Mouse (Mus musculus): ENCODE results near the gene Sumo1. TPM values are rescaled to one million over a fixed set of nuclear protein-coding genes. Genes with fewer than 3 reads are reported as not detected.

The Sumo1 gene
- total RNA-seq, 2 experiments from 2014 or later = 60.7 to 62.3 TPM

DNA sequence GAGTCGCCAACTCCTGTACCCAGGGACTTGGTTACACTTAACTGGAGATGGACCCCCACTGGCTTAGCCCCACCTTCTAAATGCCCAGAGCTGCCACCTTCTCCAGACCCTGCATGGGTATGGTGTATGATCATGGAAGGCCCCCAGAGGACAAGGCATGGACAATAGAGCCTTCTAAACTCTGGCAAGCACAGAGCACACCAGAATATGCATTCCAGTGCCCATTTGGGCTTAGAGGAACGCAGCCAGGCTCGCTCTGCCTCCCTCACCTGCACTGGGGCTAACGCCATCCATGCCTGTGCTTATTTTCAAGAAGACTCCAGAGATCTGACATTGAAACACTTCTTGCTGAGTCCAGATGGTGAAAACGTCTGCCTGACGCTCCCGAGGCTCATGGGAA lies 104.4 kb downstream of the Sumo1 start:
- intact Hi-C loops (cut with DNase I) = no loop called here
- no peak for DNase-seq

DNA sequence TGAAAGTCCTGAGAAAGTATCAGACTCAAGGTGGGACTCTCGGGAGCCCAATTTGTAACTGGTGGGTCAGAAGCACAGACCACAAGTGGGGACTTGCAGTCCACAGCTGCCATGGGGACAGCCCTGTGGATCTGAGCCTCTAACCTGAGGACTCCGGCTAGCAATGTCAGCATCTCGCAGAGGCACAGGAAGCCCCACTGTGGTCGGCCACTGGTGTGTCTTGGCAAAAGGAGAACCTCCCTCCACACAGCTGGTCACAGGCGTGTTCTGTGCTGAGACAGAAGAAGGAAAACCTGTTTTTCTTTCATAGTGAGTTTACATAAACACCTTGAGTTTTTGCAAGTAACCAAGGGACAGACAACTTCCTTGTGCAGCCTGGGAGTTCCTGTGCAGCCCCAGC lies 104.8 kb downstream of the Sumo1 start:
- intact Hi-C loops (cut with DNase I) = no loop called here
- DNase-seq = no peak

DNA sequence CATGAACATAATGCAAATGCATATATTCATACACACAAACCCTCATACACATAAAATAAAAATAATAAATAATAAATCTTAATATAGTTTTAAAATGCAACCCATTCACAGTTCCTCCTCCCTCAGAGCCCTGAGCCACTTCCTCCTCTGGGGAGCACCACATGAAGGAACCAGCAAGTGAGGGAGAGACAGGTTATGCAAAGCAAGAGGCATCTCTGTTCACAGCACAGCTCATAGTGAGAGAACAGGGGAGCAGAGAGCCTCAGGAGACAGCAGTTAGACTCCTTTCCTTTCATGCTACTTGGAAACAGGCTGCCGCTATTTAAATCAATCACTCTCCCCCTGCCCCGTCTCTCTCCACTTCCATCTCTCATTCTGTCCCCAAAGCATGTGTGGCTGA lies 107.1 kb downstream of the Sumo1 start:
- intact Hi-C loops (cut with DNase I) = no loop called here
- no peak for DNase-seq

DNA sequence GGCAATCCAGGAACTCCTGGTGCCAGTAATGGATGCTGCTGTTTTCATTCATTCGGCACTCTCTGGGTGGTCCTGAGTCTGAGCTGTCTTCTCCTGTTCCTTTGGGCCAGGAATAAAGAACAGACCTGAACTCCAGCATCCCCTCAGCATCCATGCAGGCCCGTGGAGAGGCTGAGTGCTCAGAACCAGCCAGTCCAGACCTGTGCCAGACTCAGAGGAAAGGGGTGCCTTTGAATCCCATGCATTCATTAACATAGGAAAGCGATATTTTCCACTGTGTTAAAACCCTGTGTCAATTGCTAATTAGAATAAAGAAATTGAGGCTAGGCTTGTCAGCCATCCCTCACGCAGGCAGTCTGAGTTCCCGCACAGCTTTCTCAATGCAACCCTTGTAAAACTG lies 116.9 kb downstream of the Sumo1 start:
- intact Hi-C loops (cut with DNase I) = no loop called here
- no peak for DNase-seq

DNA sequence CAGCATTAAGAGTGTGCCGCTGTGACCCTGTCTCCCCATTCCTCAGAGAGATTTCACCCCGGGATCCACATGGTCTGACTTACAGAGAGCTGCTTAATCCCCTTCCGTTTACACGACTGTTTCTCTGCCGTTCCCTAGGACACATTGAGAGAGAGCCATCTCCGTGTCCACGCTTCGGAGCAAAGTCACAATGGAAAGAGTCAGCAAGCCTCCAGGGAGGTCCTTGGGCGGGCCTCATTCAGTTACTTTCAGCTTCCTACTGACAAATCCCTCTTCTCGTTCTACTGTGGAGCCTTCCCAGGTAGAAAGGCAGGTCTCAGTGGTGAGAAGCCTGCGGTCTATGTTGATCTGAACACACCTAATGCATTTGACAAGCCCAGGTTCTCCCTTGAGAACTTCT lies 119.6 kb downstream of the Sumo1 start:
- intact Hi-C loops (cut with DNase I) = no loop called here
- DNase-seq = peak in 1 of 2 experiments; percentile 8

DNA sequence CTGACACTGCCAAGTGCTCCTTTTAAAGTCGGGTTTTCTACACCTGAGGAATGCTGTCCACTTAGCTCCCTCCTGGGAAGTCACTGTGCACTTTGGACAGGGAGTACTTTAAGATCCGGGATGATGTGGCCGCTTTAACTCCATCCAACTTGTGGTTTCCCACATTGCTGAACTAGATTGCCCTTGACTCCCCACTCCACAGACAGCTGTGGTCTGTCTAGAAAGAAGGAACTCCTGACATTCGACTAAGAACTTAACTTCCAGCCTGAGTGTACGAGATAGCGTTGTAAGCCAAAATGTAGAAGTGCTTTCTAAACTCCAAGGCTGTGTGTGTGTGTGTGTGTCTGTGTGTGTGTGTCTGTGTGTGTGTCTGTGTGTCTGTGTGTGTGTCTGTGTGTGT lies 120.4 kb downstream of the Sumo1 start:
- DNase-seq = peak in 1 of 2 experiments; percentile 2
- intact Hi-C loops (cut with DNase I) = no loop called here

DNA sequence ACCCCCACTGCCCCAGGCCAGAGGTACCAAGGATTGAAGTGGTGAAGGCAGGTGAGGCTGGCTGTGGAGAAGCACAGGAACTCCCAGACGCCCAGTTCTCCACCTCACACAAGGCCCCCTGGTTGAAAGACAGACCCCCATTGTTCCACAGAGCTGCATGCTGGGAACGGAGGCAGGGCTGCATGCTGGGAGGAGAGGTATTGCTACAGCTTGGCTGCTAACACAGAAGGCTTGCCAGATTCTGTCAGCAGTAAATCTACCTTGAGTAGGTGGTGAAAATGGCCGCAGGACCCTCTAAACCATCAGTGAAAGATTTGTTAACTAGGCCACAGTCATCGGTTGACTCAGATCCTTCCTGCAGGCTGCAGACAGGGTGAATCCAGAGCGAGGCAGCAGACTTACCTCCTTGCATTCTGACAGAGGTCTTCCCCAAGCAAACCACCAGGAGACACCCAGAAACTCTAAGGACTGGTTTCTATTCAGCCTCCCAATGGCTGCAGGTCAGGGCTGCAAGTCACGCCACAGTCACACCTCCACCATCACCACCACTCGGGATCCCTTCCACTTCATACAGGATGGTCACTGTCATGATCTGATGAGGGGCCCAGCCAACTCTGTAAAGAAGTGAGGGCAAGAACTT lies 121.5 kb downstream of the Sumo1 start:
- DNase-seq = no peak
- intact Hi-C loops (cut with DNase I) = no loop called here

DNA sequence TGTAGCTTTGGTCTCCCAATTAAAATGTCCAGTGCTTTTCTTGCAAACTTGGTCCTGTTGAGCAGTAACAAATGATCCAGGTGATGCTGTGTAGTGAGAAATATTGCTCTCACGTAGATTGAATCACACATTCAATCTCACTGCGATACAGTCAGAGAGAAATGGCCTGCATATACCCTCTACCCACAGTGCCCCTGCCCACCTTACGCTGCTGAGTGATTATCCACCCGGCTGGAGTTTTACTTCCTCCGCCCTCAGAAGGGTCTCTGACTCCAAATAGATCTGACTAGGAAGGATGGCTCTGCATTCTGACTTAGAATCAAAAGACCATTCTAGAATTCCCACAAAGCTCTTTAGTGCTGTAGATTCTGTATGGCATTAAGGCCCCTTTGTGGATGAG lies 122.1 kb downstream of the Sumo1 start:
- intact Hi-C loops (cut with DNase I) = no loop called here
- DNase-seq = no peak

DNA sequence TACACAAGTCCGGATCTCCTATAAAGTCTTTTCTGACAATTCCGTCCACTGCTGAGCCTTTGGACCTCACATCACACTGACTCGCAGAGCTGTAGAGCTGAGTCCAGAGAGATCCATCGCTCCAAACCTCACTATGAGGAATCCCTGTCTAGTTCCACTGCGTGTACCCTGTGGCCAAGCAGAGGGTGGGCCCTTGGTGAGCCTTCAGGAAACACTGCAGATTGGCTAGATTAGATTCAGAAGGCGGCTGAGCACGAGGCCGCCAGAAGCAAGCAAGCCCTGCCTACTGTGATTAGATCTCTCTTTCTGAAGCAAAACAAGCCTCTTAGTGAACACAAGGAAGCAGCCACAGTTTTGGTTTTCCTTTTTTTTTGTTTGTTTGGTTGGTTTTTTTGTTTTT lies 126.7 kb downstream of the Sumo1 start:
- no peak for DNase-seq
- intact Hi-C loops (cut with DNase I) = no loop called here

DNA sequence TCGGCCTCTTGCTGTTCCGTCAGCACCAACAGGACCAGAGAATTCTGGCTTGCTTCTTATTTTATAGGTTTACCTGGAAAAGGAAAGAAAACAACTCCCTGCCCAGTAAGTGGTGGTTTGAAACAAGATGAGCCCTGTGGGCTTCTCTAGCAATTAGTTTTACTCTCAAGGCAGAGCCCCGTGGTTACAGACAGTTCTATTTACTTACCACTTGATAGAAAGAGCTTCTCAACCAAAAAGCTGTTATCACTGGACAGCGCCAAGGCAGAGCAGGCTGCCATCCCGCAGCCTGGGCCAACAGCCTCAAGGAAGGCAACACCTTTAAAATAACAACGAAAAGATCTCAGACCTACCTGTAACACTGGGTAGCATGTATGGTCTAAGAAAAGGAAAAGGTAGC lies 128.4 kb downstream of the Sumo1 start:
- intact Hi-C loops (cut with DNase I) = no loop called here
- DNase-seq = no peak

DNA sequence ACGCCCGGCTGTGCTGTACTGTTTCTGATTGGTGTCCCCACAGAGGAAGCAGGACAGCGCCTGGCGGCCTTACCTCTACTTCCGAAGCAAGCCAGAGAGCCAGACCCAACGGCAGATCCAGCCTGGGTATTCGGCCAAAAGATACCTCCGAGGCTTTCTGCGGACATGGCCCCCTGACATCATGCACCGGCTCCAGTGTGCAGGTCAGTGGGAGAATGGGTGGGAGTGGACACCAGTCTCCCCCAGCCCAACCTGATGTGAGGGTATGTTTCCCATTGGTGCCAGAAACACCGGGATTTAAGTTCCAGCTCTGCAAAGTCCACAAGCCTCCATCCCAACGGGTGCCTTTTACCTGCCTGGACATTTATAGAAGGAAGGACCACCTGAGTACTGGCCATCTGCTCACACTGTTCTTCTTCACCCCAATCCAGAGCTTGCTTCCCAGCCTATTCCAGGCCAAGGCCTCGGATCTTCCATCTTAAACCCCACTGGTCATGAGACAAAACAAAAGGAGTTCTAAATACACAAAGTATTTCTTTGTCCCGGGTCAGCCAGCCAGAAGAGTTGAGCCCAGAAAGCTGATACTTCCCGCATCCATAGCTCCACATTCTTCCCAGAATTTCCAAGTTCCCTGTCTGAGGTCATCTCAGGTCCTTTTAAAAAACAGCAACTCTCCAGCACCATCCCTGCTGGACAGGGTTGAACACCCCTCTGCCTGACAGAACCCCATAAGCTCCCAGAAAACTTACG lies 129.2 kb downstream of the Sumo1 start:
- intact Hi-C loops (cut with DNase I) = no loop called here
- DNase-seq = no peak

DNA sequence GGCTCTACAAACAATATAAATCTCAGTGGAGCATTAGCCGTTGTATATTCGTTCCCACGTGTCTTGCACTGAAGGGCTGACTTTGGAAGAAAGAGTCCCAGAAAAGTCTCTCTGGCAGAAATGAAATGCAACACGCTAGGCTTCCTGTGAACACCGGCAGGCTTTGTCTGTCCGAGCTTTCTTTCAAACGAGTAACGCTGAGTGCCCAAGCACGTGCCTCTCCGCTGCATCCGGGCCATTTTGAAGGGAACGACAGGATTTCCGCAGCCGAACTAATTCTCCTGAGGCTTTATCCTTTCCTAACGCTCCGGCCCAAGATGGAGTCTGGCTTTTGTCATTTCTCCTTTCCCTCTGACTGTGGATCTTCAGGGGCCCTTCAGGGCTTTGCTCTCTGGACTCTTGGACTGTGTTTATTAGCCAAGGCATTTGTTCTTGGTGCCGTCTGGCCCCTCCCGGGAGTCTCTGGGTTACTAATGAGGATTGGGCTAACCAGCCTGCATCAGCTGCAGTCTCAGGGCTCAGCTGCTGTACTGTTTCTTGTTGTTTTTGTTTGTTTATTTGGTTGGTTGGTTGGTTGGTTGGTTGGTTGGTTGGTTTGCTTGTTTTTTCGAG lies 130.0 kb downstream of the Sumo1 start:
- intact Hi-C loops (cut with DNase I) = no loop called here
- no peak for DNase-seq

DNA sequence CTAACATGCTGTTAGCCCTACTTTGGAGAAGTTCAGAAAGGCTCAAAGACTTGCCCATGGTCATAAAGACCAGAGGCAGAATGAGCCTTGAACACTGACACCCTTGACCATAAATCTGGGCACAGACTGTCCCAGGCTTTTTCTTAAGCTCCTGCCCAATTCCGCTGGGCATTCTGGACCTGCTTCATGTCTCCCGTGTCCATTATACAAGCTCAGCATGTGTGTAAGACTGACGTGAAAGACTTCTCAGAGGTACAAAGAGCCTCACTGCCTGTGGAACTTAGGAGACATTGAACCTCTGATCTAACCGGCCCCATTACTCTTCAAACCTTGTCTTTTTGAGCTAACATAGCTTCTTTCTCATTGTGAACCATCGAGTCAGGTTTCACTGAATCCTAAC lies 132.3 kb downstream of the Sumo1 start:
- intact Hi-C loops (cut with DNase I) = no loop called here

More for the DNA sequence above, 132.3 kb downstream of the Sumo1 start:
- no peak for DNase-seq

Other genes starting within 250 kb of the Sumo1 start
- 1 to 10 TPM; 6.6 to 7.8 TPM for gene Fzd7, start 188.4 kb downstream of the Sumo1 start, total RNA-seq (2021)
- gene Gm973, start 154.6 kb downstream of the Sumo1 start, total RNA-seq (2021) = under 1 TPM in 1 of 2 experiments, not detected in 1; 0.28 TPM
- gene Nop58, start 14.1 kb upstream of the Sumo1 start, total RNA-seq (2021) = 10 to 100 TPM; 24.0 to 32.1 TPM
- 10 to 100 TPM; 46.1 to 46.3 TPM for gene Bmpr2, start 92.6 kb upstream of the Sumo1 start, total RNA-seq (2021)
- 10 to 100 TPM; 14.3 to 19.3 TPM for gene Fam117b, start 242.2 kb upstream of the Sumo1 start, total RNA-seq (2021)

Measured in heart, postnatal 36 days (tissue).